Mouse (Mus musculus): ENCODE measurements around the gene Rp2. TPM values are rescaled to one million over a fixed set of nuclear protein-coding genes. Genes with fewer than 3 reads are reported as not detected.
A peak's percentile ranks its signal among the peaks of the same experiment; 100 is the strongest.
"Not testable (repeated sequence)": the region's sequence is repeated elsewhere in the genome, so short reads cannot be mapped to it uniquely, and the experiment has no call there.

Gene Rp2
- polyA plus RNA-seq, 1 experiment from 2014 or later: 22.8 TPM

DNA sequence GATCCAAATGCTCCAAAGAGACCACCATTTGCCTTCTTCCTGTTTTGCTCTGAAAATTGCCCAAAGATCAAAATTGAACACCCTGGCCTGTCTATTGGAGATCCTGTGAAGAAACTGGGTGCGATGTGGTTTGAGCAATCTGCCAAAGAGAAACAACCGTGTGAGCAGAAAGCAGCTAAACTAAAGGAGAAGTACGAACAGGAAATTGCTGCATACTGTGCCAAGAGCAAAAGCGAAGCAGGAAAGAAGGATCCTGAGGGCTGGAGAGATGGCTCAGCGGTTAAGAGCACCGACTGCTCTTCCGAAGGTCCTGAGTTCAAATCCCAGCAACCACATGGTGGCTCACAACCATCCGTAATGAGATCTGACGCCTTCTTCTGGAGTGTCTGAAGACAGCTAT, 27.7 kb downstream of the Rp2 start:
- H3K27ac ChIP-seq, H3K27me3 ChIP-seq: not testable (repeated sequence)

DNA sequence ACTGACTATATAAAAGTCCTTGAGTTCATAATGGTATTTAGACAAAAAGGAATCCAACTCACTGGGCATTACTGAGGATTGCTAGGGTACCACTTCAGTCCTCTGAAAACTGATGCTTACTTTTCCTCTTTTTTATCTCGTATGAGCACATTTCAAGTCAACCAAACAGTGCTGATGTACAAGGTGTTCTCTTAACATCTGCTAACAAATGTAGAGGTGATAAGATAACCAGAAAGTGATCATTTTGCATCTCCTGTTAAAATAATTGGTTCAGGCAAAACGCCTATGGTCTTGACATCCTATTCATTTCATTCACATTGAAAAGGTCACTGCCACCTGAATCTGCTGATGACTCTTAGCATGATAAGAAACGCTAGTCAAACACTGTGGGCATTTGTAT, 28.7 kb downstream of the Rp2 start:
- no peak overlapping the region for H3K4me3 ChIP-seq
- H3K9ac ChIP-seq: no peak overlapping the region
- 72% methylated on average over 3 of the region's 3 CpGs for WGBS
- H3K9me3 ChIP-seq (replicated peaks): no peaks in the 10 kb centered on the region
- H3K4me1 ChIP-seq: no peaks in the 10 kb centered on the region
- no peaks in the 10 kb centered on the region for H3K36me3 ChIP-seq
- no peak for ATAC-seq (ENCODE audit: low FRiP score)
- no peak overlapping the region for H3K27ac ChIP-seq
- H3K27me3 ChIP-seq: no peaks in the 10 kb centered on the region
- no peak overlapping the region for H3K4me2 ChIP-seq (replicated peaks)

More for the DNA sequence above, 27.7 kb downstream of the Rp2 start:
- H3K9ac ChIP-seq; H3K4me1 ChIP-seq; H3K4me2 ChIP-seq (replicated peaks); ATAC-seq (ENCODE audit: low FRiP score); H3K9me3 ChIP-seq (replicated peaks); H3K4me3 ChIP-seq; H3K36me3 ChIP-seq: not testable (repeated sequence)
- 91% methylated on average over 9 of the region's 9 CpGs for WGBS

DNA sequence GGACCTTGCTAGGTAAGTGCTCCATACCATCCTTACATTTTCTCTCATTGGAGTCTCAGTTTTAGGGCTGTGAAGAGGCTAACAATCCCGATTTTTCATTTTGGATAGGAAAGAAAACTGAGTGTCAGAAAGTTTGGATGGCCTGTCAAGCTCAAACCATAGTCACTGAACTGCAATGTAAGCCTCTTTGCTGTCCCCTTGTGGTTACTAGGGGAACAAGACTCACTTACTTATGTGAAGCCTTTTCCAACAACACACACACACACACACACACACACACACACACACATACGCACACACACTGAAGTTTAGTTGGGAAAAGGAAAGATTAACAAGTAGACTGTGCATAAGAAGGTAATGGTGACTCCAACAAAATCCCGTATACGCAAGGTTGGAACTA, 39.8 kb downstream of the Rp2 start:
- Histone ChIP-seq H3K9ac (no peak overlapping the region), H3K4me2 (replicated peaks) (no peak overlapping the region), H3K36me3 (no peaks in the 10 kb centered on the region), H3K4me3 (no peak overlapping the region), H3K27me3 (no peaks in the 10 kb centered on the region), H3K9me3 (replicated peaks) (no peaks in the 10 kb centered on the region), H3K4me1 (no peaks in the 10 kb centered on the region), H3K27ac (no peak overlapping the region)
- ATAC-seq (ENCODE audit: low FRiP score): no peak
- 70% methylated on average over 4 of the region's 4 CpGs for WGBS

DNA sequence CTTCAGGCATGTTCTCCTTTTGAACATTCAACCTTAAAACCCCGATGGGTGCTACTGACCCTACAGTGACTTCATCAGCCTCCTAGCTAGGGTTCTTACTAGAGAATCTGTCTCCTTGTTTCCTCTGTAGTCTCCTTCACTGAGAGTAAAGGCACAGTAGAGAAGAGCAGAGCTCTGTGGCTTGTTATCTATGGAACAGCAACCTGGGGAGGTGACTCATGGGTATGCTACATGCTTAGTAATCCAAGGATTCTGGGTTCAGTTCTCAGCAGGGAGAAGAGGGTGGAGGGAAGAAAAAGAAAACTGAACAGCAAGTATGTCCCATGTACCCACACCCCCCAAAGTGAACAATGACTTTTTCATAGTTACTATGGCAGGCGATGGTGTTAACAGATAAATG, 42.6 kb downstream of the Rp2 start:
- no peaks in the 10 kb centered on the region for H3K9me3 ChIP-seq (replicated peaks)
- no peak overlapping the region for H3K9ac ChIP-seq
- H3K4me1 ChIP-seq: no peaks in the 10 kb centered on the region
- H3K27ac ChIP-seq: no peak overlapping the region
- H3K27me3 ChIP-seq: no peaks in the 10 kb centered on the region
- no peak for ATAC-seq (ENCODE audit: low FRiP score)
- WGBS: 91% methylated on average over 2 of the region's 2 CpGs
- H3K4me3 ChIP-seq: no peak overlapping the region
- H3K36me3 ChIP-seq: no peaks in the 10 kb centered on the region
- H3K4me2 ChIP-seq (replicated peaks): no peak overlapping the region

DNA sequence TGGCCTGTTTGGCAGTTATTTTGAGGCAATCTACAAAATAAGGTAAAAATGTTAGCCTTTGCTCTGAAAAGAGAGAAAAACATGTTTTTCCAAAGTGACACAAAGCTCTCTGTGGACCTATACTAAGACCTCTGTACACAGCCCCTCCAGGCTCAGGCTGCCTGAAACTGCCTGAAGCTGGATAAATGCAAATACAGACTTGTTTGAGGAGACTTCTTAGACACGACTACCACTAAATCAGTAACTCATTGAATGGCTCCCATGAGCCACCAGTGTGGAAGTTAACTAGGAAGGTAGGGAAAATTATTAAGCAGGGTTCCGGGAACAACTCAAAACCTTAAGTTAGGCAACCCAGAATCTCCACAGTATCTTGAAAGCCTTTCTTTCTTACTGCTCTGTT, 43.4 kb downstream of the Rp2 start:
- Histone ChIP-seq H3K4me1 (no peaks in the 10 kb centered on the region), H3K27me3 (no peaks in the 10 kb centered on the region), H3K9me3 (replicated peaks) (no peaks in the 10 kb centered on the region), H3K36me3 (no peaks in the 10 kb centered on the region), H3K4me2 (replicated peaks) (no peak overlapping the region), H3K27ac (no peak overlapping the region), H3K4me3 (no peak overlapping the region), H3K9ac (no peak overlapping the region)
- 78% methylated on average over 2 of the region's 2 CpGs for WGBS
- ATAC-seq (ENCODE audit: low FRiP score): no peak

DNA sequence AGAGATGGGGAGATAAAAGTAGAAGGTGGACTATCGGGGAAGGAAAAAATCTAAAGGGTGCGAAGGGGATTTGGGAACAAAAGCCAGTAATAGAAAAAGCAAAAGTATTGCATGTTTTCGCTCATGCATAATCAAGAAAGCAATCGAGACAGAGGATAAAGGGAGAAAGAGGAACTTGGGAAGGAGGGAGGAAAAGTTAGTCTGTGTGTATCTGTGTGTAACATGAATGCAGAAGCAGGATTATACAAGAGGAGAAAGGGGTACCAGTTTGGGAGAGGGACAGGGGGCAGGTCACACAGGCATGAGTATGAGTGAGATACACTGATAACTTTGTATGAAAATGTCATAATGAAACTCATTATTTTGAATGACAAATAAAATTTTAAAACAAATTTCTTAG, 47.1 kb downstream of the Rp2 start:
- 84% methylated on average over 4 of the region's 4 CpGs for WGBS
- no peaks in the 10 kb centered on the region for H3K27me3 ChIP-seq
- no peak for ATAC-seq (ENCODE audit: low FRiP score)

DNA sequence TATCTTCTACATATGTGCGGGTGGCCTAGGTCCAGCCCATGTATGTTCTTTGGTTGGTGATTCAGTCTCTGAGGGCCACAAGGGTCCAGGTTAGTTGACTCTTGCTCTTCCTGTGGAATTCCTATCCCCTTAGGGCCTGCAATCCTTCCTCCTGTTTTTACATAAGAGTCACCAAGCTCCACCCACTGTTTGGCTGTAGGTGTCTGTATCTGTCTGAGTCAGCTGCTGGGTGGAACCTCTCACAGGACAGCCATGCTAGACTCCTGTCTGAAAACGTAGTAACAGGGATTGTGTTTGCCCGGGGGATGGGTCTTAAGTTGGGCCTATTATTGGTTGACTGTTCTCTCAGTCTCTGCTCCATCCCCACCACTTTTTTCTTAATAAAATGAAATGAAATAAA, 47.9 kb downstream of the Rp2 start:
- H3K9me3 ChIP-seq (replicated peaks): no peaks in the 10 kb centered on the region
- WGBS: 80% methylated on average over 3 of the region's 3 CpGs
- no peak overlapping the region for H3K9ac ChIP-seq
- no peak overlapping the region for H3K4me2 ChIP-seq (replicated peaks)
- H3K36me3 ChIP-seq: no peaks in the 10 kb centered on the region
- no peaks in the 10 kb centered on the region for H3K4me1 ChIP-seq
- H3K27me3 ChIP-seq: no peaks in the 10 kb centered on the region
- H3K4me3 ChIP-seq: no peak overlapping the region
- ATAC-seq (ENCODE audit: low FRiP score): no peak
- H3K27ac ChIP-seq: no peak overlapping the region

More for the DNA sequence above, 47.1 kb downstream of the Rp2 start:
- no peak overlapping the region for H3K4me2 ChIP-seq (replicated peaks)
- no peak overlapping the region for H3K4me3 ChIP-seq
- no peak overlapping the region for H3K9ac ChIP-seq
- no peaks in the 10 kb centered on the region for H3K9me3 ChIP-seq (replicated peaks)
- no peaks in the 10 kb centered on the region for H3K36me3 ChIP-seq
- no peaks in the 10 kb centered on the region for H3K4me1 ChIP-seq
- H3K27ac ChIP-seq: no peak overlapping the region

DNA sequence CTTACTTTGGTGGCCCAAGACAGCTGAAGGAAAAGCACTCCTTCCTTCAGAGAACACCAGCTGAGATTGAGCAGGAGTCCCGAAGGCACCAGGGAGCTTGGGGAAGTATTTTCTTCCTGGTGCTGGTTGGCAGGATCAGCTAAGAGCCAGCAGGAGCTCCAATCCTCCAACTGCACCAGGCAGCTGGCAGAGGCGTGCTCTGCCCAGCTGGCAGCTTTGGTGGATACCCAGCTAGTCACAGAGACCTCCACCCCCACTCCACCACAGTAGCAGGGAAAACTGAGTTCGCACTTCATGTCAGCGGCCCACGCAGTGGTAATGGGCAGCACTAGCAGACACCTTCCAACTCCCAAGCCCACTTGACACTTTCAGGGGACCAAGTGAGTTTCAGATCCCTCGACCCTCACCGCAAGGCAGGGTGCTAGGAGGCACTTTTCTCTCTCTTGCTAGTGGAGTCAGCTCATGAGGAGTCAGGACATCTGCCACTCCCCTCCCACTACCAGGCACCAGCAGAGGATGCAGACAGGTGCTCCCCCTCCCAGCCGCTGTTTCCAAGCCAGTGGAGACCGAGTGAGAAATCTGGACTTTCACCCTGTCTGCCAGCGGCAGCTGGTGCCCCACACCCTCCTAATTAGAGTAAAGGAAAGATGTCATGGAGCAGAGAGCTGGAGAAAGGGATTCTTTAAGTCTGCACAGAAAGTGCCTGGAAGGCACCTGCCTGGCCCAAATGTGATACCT, 50.8 kb downstream of the Rp2 start:
- Histone ChIP-seq H3K4me2 (replicated peaks) (no peak overlapping the region), H3K4me3 (no peak overlapping the region), H3K27me3 (no peaks in the 10 kb centered on the region), H3K4me1 (no peaks in the 10 kb centered on the region), H3K36me3 (no peaks in the 10 kb centered on the region), H3K9ac (no peak overlapping the region), H3K27ac (no peak overlapping the region), H3K9me3 (replicated peaks) (no peaks in the 10 kb centered on the region)
- 57% methylated on average over 10 of the region's 10 CpGs for WGBS
- no peak for ATAC-seq (ENCODE audit: low FRiP score)

DNA sequence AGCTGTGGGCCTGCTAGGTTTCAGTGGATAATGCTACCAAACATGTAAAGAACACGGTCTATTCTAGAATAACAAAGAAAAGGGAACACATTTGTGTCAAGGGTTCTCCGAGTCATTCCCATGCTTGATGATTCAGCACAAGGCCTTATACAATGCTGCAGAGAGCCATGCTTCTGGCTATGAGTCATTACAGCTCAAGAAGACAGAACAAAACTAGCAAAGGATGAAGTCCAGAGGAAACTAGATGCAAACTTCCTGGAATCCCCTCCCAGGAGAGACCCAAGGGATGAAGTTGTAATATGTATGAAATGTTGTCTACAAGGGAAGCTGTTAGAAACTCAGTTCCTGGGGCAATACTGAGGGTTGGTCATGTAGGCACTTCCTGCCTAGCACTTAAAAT, 54.2 kb downstream of the Rp2 start:
- Histone ChIP-seq H3K4me1 (no peaks in the 10 kb centered on the region), H3K36me3 (no peaks in the 10 kb centered on the region), H3K27me3 (no peaks in the 10 kb centered on the region), H3K27ac (no peak overlapping the region), H3K9ac (no peak overlapping the region), H3K9me3 (replicated peaks) (no peaks in the 10 kb centered on the region), H3K4me2 (replicated peaks) (no peak overlapping the region), H3K4me3 (no peak overlapping the region)
- 89% methylated on average over 2 of the region's 2 CpGs for WGBS
- no peak for ATAC-seq (ENCODE audit: low FRiP score)

DNA sequence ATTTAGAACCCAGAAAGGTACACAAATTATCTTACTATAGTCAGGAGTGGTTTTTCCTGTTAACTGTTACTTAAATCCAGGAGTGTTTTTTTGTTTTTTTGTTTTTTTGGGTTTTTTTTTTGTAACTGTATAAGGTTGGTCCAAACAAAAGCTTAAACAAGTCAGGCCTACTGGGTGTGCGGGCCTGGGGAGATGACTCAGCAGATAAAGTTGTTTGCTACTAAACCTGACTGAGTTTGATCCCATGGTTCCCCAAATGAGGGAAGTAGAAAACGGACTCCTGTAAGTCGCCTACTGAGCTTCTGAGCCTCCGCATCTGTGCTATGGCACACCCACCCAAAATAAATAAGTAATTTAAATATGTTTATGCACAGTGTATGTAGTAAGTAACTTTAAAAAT, 55.3 kb downstream of the Rp2 start:
- Histone ChIP-seq H3K4me1 (no peaks in the 10 kb centered on the region), H3K4me3 (no peak overlapping the region), H3K4me2 (replicated peaks) (no peak overlapping the region), H3K27me3 (no peaks in the 10 kb centered on the region), H3K9me3 (replicated peaks) (no peaks in the 10 kb centered on the region), H3K9ac (no peak overlapping the region), H3K27ac (no peak overlapping the region), H3K36me3 (no peaks in the 10 kb centered on the region)
- 81% methylated on average over 4 of the region's 4 CpGs for WGBS
- no peak for ATAC-seq (ENCODE audit: low FRiP score)

DNA sequence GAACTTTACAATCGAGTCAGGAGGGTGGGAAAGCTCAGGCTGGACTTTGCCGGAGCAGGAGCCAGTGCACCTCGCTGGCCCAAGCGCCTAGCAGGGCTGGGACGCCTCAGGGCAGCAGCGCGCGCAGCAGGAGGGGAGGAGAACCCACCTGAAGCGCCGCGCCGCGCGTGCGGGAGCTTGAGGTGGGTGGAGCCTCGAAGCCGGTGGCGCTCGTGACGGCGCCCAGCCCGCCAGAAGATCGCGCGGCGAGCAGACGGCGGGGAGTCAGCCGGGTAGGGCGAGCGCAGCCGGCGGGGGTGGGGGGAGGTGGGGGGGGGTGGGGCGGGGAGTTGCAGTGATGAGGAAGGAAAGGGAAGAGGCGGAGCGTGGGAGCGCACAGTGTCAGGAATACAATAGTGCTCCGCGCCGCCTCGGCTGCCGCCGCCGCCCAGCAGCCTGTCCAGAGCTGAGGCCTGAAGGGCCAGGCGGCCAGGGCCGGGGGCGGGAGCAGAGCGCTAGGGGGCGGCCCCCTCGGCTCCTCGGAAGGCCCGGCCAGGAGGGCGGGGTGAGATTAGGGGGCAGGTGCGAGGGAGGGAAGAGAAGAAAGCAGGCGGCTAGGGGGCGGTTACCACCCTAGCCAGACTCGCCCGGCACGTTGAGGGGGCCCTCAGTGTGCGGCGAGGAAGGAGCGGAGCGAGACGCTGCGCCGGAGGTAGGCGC, 61.0 kb downstream of the Rp2 start, which contains the start of gene Jade3:
Gene Jade3, plus strand, starts transcription at position 549 of the 699 bp plus-strand sequence.
- Histone ChIP-seq H3K27me3 (no peaks in the 10 kb centered on the region), H3K4me2 (replicated peaks) (peak within 1 kb of the TSS; percentile 55), H3K27ac (peak within 1 kb of the TSS; percentile 86), H3K4me3 (peak within 1 kb of the TSS; percentile 61), H3K9me3 (replicated peaks) (no peaks in the 10 kb centered on the region), H3K36me3 (no peaks in the 10 kb centered on the region), H3K4me1 (no peaks in the 10 kb centered on the region; the same call in 1 of the 2 replicates), H3K9ac (peak within 1 kb of the TSS; percentile 70)
- peak; percentile 98 for ATAC-seq (ENCODE audit: low FRiP score)
- 19% methylated on average over 29 of the region's 67 CpGs for WGBS

DNA sequence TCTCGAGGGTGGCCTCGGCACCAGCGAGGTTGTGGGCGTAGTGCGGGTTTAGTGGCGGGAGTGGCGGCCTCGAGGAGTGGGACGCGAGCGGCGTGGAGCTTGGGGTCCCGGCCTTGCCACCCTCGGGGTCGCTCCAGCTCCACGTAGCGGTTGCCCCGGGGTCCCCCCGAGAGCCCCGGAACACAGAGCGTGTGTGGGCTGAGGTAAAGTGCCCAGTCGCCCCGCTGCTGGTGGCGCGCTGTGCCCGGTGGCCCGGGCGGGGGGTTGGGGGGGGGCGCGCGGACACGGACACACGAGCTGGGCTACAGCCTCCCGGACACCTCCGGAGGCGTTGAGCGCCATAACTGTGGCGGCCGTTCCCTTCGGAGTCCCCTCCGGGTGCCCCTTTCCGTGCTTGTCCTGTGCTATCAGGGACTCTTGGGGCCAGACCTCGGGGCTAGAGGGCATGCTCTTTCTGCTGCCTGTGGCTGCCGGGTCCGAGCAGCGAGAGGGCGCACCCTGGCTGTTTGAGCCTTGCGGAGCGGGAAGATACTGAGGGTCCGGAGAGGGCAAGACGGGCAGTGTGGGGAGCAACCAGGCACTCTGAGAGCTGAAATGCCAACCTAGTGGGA, 61.7 kb downstream of the Rp2 start:
- Histone ChIP-seq H3K4me2 (replicated peaks) (peak overlapping the region; percentile 55), H3K27me3 (no peaks in the 10 kb centered on the region), H3K27ac (peak overlapping the region; percentile 86), H3K4me3 (peak overlapping the region; percentile 61), H3K9ac (peak overlapping the region; percentile 70), H3K36me3 (no peaks in the 10 kb centered on the region), H3K9me3 (replicated peaks) (no peaks in the 10 kb centered on the region), H3K4me1 (no peaks in the 10 kb centered on the region; the same call in 1 of the 2 replicates)
- 18% methylated on average over 31 of the region's 51 CpGs for WGBS
- no peak; the same call in none of the 2 replicates for ATAC-seq (ENCODE audit: low FRiP score)

All from hindbrain, embryonic 12.5 days (tissue).